Mouse (Mus musculus) kidney, postnatal 4 days (tissue): ENCODE measurements around the gene Phf5a.

ENCODE experiments used
- DNase-seq, 2 experiments: peaks; one replicate each; pipeline ENCODE4 v3.0.0; 2021; ENCODE audit warnings: mixed read lengths in 2 of 2

The Phf5a gene

DNA sequence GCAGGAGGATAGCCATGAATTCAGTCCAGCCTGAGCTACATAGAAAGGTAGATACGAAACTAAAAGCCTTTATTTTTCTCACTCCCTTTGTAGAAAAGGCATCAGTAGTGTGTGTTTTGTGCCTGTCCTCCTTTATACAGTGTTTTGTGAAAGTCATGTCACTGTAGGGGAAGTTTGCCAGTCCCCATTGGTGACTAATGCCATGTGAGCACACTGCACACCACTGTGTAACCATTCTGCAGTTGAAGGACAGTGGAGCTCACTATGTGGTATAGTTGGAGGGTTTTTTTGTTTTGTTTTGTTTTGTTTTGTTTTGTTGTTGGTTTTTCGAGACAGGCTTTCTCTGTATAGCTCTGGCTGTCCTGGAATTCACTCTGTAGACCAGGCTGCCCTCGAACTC lies 53.3 kb downstream of the Phf5a start:
- no peak for DNase-seq

DNA sequence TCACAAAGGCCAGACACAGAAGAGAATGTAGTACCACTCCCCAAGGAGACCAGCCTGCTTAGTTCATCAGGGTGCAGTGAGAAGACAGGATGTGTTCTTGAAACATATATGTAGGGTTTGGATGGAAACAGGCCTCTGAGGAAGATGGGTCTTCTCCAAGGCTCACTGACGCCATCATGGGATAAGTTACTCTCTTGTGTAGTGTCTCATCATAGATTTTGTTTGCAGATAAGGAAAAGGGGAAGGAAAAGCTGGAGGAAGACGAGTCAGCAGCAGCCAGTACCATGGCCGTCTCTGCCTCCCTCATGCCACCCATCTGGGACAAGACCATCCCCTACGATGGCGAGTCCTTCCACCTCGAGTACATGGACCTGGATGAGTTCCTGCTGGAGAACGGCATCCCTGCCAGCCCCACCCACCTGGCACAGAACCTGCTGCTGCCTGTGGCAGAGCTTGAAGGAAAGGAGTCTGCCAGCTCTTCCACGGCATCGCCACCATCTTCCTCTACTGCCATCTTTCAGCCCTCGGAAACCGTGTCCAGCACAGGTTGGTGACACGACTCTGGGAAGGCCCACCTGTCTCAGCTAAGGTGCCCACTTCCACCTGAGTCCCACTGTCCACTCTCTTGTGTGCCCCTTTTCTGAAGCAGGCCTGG lies 56.9 kb downstream of the Phf5a start:
- no peak for DNase-seq
